Mouse (Mus musculus) yolk sac, embryonic 10.5 days (tissue): ENCODE results near the gene Fam168a.

ENCODE experiments used
- DNase-seq: peaks from one replicate; pipeline ENCODE4 v3.0.0-alpha.2; 2017; ENCODE audit warnings: low spot score

Fam168a gene

GRCm38 (mm10) chr7:100780192-100780591 is 73.8 kb downstream of the Fam168a start:
- DNase-seq: no peak

- no peak for DNase-seq
These were observed 78.2 kb downstream of the Fam168a start for GRCm38 (mm10) chr7:100784650-100785049.

GRCm38 (mm10) chr7:100785426-100785825 is 79.0 kb downstream of the Fam168a start:
- DNase-seq: no peak

GRCm38 (mm10) chr7:100786078-100786477 is 79.6 kb downstream of the Fam168a start:
- DNase-seq: no peak

GRCm38 (mm10) chr7:100788291-100788690 is 81.9 kb downstream of the Fam168a start:
- DNase-seq: no peak

GRCm38 (mm10) chr7:100798810-100799209 is 92.4 kb downstream of the Fam168a start:
- DNase-seq: no peak

- no peak for DNase-seq
These were observed 99.0 kb downstream of the Fam168a start for GRCm38 (mm10) chr7:100805391-100805790.

- DNase-seq: no peak
These were observed 105.5 kb downstream of the Fam168a start for GRCm38 (mm10) chr7:100811912-100812311.

GRCm38 (mm10) chr7:100812641-100813040 is 106.2 kb downstream of the Fam168a start:
- DNase-seq: no peak

- no peak for DNase-seq
These were observed 109.6 kb downstream of the Fam168a start for GRCm38 (mm10) chr7:100815900-100816570.

- no peak for DNase-seq
These were observed 110.5 kb downstream of the Fam168a start for GRCm38 (mm10) chr7:100816759-100817441.

- no peak for DNase-seq
These were observed 111.0 kb downstream of the Fam168a start for GRCm38 (mm10) chr7:100817442-100817760.

GRCm38 (mm10) chr7:100818401-100819064 is 112.1 kb downstream of the Fam168a start:
- no peak for DNase-seq

- no peak for DNase-seq
These were observed 118.2 kb downstream of the Fam168a start for GRCm38 (mm10) chr7:100824661-100825060.

- DNase-seq: no peak
These were observed 122.1 kb downstream of the Fam168a start for GRCm38 (mm10) chr7:100828549-100828948.

- no peak for DNase-seq
These were observed 127.4 kb downstream of the Fam168a start for GRCm38 (mm10) chr7:100833859-100834258.

GRCm38 (mm10) chr7:100835168-100835567 is 128.7 kb downstream of the Fam168a start:
- no peak for DNase-seq

- no peak for DNase-seq
These were observed 129.3 kb downstream of the Fam168a start for GRCm38 (mm10) chr7:100835711-100836110.

- no peak for DNase-seq
These were observed 130.2 kb downstream of the Fam168a start for GRCm38 (mm10) chr7:100836657-100837056.

- DNase-seq: no peak
These were observed 131.3 kb downstream of the Fam168a start for GRCm38 (mm10) chr7:100837701-100838100.

- no peak for DNase-seq
These were observed 133.4 kb downstream of the Fam168a start for GRCm38 (mm10) chr7:100839632-100840402.

GRCm38 (mm10) chr7:100840906-100841305 is 134.5 kb downstream of the Fam168a start:
- DNase-seq: no peak
